Mouse (Mus musculus) brain, embryonic 14.5 days (tissue): ENCODE data around the gene Ormdl3. TPM values are rescaled to one million over a fixed set of nuclear protein-coding genes. Genes with fewer than 3 reads are reported as not detected.
A peak's percentile ranks its signal among the peaks of the same experiment; 100 is the strongest.

Experiments used
- DNase-seq: peaks from one replicate; pipeline ENCODE4 v3.0.0-alpha.2; 2011; ENCODE audit warnings: low read depth
- CTCF ChIP-seq: fragments of 200-500 bp; IDR thresholded peaks from 2 replicates; pipeline ENCODE4 v1.5.1; 2012; ENCODE audit warnings: inconsistent platforms, mild to moderate bottlenecking, moderate library complexity, borderline replicate concordance; ENCODE audit not compliant: insufficient read depth, insufficient read length; ENCODE audit errors: extremely low read depth
- POLR2A ChIP-seq: fragments of 200-500 bp; IDR thresholded peaks from 2 replicates; pipeline ENCODE4 v1.6.1; 2012; ENCODE audit warnings: mild to moderate bottlenecking, inconsistent platforms, borderline replicate concordance; ENCODE audit not compliant: poor library complexity, insufficient read depth, insufficient read length, severe bottlenecking; ENCODE audit errors: extremely low read depth
- polyA plus RNA-seq: library from polyadenylated mRNA; depleted of rRNA; stranded (reverse); fragments of >200 nt; gene quantifications from 2 replicates; pipeline ENCODE4 v1.2.3, GENCODE M21; 2012

Ormdl3 gene
- polyA plus RNA-seq, 1 experiment: 80.6 TPM

DNA sequence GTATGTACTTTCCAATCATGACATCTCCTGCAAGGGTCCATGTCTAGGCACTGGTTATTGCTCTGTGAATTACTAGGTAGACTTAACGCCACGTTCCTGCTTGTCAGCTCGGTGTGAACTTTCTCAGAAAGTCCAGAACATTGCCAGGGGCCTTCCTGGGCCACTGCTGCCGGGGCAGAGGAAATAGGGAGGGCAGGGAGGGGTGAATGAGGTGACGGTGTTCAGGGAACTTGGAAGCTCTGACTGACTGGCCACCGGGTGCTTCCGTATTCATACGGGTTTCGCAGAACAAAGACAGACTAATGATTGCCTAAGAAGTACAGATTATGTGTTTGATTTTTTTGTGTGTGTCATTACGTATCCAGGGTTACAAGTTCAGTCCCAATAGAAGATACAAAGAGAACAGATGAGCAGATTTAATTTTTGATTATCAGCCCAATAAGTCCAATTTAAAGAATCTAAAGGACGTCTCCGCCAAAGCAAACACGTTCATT, 23.2 kb downstream of the Ormdl3 start:
- TF ChIP-seq CTCF: no peak
- DNase-seq: no peak

DNA sequence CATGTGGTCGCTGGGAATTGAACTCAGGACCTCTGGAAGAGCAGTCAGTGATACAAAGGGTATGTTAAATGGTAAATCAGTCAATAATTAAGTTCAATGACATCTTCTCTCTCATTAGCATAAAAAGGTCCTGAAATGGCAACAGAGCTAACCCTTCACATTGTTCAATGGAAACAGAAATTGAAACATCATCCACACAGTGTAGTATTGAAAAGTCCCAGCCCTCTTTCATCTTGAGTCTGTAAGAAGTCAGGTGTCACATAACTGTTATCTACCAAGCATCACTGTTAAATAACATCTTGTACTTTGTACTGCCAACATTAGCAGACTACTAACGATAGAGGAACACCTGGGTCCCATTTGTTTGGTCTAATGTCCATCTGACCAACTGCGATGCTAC, 24.1 kb downstream of the Ormdl3 start:
- DNase-seq: no peak
- TF ChIP-seq POLR2A (no peak), CTCF (no peak)

DNA sequence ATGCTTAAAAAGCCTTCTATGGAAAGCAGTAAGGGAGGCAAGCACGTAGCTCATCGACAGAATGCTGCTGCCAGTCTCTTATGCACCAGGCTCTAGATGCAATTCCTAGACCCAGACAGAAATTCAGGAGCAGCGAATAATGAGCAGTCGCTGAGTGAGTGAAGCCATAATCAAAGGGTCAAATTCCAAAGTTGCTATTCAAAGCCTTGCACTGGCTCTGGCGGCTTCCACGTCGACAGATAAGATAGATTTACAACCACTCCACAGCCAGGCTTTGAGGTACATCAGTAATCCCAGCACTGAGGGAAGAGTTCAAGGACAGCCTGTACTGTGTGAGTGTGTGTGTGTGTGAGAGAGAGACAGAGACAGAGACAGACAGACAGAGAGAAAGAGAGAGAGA, 26.2 kb downstream of the Ormdl3 start:
- DNase-seq: peak; percentile 21
- TF ChIP-seq CTCF: no peak
- no peak for TF ChIP-seq POLR2A

DNA sequence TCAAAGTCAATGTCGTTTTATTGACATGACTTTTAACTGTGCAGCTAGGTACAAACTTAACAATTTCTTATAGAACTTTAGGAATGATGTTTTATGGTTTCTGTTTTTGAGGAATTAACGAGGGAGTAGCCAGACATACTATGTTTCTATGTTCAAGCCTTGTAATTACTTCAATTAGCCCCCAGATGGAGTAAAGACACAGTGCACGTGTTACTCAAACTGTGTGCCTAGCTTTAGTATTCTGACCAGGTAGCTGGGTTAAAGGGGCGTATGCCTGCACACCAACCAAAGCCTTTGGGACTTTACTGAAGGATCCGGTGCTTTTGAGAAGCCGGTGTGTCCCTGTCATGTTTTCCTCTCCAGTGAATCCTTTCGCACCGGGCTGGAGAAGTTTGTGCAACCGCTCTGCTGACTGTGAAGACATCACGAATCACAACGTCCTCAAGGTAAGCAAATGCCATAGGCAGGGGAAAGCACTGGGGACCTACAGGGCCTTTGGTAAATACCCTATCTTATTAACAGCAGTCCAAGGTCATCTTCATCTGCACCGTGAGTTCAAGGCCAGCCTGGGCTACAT, 32.0 kb downstream of the Ormdl3 start:
- TF ChIP-seq POLR2A: no peak
- TF ChIP-seq CTCF: no peak
- peak; percentile 15 for DNase-seq

DNA sequence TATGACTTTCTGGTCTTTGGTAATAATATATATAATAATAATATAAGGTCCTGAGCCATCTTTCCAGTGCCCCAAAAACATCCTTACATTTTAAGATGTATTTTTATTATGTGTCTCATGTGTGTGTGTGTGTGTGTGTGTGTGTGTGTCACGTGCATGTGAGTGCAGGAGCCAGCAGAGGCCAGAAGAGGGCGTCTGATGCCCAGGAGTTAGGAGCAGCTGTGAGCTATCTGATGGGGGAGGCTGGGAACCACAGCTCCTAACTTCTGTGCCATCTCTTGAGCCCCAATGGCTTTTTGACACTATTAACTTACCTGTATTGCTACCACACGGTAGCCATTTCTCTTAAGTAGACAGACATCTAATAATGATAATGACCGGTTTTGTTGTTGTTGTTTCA, 33.2 kb downstream of the Ormdl3 start:
- TF ChIP-seq CTCF (no peak), POLR2A (no peak)
- no peak for DNase-seq

DNA sequence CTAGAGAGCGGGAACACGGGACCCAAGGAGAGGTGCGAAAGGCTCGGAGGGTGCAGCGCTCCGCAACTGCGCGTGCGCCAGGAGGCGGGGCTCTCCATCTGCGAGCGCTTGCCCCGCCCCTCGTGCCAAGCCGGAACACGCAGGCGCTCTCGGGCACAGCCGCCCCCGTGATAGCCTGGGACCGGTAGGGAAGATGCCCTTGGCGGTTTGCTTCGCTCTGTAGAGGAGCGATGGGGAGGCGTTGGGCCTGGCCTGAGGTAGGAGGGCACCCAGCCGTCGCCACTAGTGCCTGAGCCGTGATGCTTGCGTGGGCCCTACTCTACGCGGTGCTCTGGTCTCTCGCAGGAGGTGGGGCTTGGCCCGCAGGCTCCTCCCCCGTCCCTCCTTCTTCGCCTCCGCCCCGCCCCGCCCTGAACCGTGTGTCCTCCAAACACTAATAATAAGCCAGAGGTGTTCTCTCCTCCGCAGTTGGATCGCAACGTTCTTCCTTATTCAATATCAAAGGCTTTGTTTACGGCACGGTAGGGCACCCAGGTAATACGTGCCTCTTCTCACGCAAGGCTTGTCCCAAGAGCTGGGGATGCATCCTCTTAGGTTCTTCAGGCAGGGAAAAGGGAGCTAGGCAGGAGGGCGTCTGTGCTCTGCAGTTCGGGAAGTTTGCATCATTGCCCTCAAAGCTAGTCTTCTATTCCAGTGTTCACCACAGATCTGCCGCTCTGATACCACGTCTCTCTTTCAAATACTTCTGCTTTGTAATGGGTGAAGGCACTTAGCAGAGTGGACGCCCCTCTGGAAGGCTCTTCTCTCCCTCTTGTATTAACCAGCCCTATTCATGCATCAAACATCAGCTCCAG, 36.0 kb downstream of the Ormdl3 start, which contains the start of gene Zpbp2:
TSS of gene Zpbp2 (plus strand) at position 123 of the 854 bp plus-strand sequence.
- DNase-seq: peak; percentile 97
- TF ChIP-seq CTCF (no peak), POLR2A (peak; percentile 13; the same call in 1 of the 2 replicates)

DNA sequence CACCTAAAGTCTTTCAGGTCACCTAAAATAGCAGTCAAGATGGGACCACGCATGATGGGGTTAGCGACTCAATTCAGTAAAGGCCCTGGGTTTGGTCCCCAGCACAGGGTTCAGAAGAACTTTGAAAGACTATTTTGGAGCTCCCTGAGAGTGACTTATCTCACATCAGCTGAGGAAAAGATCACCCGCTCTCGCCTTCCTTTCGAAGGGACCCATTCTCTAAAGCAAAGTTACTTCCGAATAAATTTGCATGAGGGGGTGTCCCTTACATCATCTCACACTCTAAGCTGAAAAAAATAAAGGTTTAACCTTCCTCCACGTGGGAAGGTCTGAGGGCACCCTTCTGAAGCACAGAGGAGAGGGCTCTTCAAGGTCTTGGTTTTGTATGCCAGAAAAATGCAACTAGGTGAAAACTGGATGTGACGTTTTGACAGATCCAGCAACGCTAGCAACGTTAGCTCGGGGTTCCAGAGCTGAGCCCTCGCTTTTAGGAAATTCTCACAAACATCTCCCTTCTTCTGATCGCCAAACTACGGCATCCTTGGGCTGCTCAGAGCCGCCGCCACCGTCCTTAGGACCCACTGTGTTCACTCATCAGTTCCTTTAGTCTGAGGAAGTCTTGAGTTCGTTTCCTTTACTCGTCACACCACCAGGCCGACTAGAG, 36.7 kb downstream of the Ormdl3 start:
- no peak; the same call in 1 of the 2 replicates for TF ChIP-seq CTCF
- TF ChIP-seq POLR2A: no peak
- DNase-seq: no peak

DNA sequence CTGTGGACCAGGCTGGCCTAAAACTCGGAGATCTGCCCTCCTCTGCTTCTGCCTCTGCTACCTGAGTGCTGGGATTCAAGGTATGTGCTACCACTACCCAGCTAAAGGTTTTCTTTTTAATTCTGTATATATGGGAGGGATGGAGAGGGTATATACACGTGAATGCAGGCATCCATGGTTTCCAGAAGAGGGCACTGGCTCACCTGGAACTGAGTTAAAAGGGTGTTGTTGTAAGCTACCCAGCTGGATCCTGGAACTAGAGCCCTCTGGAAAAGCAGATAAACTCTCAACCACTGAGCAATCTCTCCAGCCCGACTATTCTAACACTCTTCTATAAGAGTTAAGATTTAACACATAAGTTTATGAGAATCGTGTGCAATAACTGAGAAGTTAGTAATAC, 37.8 kb downstream of the Ormdl3 start:
- no peak for DNase-seq
- no peak for TF ChIP-seq POLR2A
- no peak for TF ChIP-seq CTCF

DNA sequence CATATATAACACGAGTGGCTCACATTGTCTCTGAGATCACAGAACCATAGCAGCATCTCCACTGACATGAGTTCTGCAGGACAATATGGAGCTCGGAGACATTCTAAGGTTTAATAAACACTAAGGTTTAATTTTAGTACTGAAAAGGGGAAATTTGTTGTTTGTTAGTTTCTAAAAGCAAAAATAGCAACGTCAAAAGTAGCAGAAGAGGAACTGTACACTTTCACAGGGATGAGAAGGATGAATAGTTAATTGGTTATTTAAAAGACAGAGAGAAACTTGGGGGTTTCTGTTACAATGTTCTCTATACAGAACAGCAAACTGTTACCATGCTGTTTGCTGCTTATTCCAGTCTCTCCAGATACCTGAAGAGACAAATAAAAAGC, 39.9 kb downstream of the Ormdl3 start:
- no peak for TF ChIP-seq POLR2A
- no peak for TF ChIP-seq CTCF
- no peak for DNase-seq

DNA sequence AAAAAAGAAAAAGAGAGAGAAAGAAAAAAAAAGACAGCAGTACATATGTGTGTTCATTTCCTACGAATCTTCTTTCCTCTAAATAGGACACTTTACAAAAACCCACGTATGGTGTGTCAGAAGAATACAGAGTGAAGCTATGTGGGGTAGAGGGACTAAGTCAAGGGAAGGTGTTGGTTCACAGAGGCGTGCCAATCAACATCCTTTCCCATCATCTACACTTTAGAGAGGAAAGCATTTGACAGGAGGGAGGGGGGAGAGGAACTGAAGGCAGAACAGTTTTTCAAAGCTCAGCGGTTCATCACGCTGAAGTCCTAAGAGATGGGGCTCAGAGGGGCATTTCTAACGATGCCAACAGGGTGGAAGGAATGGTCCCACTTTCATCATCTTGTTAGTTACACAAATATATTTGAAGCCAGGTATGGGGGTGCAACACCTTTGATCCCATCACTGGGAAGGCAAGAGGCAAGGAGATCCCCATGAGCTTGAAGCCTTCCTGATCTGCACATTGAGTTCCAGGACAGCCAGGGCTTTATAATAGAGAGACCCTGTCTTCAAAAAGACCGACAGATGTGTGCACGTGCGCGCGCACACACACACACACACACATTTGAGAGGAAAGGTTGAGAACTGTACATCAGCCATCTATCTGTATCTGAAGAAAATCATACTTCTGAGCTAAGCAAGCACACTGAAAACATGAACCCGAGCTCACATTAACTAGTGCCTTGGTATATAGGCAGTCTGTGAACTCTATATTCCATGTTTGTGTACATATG, 40.5 kb downstream of the Ormdl3 start:
- no peak for TF ChIP-seq CTCF
- TF ChIP-seq POLR2A: no peak
- DNase-seq: no peak
